Mouse (Mus musculus) retina, adult 2 months (tissue): ENCODE results near the gene Gemin6.
A peak's percentile ranks its signal among the peaks of the same experiment; 100 is the strongest.
"Not testable (repeated sequence)": the region's sequence is repeated elsewhere in the genome, so short reads cannot be mapped to it uniquely, and the experiment has no call there.

Experiments
- DNase-seq: peaks from one replicate; pipeline ENCODE4 v3.0.0-alpha.2; 2012; ENCODE audit warnings: low read depth, low spot score

Gemin6 gene

DNA sequence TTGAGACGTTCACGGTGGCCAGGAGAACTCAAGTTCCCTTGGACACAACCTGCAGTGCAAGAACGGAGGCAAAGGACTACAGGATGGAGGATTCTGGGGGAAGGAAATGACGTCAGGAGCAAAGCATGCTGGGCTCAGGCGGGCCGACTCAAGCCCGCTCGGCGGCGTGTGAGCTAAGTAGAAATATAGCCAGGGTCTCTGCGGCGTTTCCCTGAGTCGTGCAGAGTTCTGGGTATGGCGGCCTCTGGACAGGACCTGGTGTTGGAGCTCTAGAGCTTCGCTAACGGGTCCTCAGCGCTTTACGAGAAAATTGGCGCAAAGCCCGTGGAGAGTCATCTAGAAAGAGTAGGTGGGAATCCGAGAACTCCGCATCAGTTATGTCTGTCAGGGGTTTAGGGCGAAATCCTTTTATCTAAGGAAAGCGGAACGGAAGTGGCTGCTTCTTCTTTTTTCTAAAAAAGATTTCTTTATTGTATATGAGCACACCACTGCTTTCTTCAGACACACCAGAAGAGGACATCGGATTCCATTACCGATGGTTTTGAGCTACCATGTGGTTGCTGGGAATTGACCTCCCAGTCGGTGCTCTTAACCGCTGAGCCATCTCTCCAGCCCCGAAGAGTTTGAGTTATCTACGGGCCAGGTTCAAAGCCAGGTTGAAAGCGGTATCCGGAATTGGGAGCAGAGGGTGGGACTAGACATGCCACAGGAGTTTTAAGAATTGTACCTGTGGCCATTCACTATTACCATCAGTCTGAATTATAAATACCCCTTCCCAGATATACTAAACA is at the start of gene Gemin6:
Gene Gemin6, plus strand, starts transcription at position 116 of the 791 bp plus-strand sequence.
- DNase-seq = peak; percentile 76

DNA sequence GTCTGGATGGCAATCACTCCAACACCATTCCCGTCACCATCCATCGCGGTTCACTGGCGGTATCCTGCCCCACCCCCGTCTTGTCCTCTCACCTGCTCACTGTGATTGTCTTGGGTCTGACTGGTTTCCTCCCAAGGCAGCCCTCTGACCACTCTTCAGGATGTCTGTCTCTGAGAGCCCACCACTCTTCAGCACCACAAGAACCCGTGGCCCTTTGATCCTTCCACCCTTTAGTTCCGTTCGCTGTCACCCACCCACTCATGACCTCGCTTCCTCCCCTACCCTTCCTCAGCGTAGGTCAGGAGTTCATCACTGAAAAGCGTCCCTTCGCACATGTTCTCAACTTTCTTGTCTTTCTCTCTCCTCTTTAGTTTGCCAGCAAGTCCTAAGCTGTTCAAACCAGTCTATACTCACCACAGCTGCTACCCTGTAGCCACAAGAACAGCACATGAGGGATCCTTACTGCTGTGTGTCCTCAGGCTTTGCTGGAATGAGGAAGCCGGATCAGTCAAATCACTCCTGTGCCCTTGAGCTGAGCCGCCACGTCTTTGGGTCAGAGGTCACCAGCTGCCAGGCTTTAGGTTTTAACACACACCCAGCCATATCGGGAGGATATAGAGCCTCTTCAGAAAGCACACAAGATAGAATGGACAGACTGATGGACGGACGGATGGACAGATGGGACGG is 49.4 kb upstream of the Gemin6 start:
- DNase-seq = no peak

DNA sequence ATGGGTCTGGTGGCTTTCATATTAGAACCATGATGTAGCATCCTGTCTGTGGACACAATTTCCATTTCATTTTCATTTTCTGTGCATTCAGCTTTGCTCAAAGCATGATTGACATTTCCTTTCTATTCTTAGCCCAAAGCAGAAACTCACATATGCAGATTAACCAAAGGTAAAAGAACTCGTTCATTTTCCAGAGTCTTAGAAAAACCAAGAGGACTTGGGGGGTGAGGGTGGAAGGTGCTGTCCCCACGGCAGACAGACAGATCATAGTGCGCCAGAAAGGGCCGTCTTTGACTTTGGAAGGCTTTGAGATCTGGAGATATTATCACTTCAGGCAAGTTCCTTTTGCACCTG is 48.9 kb upstream of the Gemin6 start:
- no peak for DNase-seq

DNA sequence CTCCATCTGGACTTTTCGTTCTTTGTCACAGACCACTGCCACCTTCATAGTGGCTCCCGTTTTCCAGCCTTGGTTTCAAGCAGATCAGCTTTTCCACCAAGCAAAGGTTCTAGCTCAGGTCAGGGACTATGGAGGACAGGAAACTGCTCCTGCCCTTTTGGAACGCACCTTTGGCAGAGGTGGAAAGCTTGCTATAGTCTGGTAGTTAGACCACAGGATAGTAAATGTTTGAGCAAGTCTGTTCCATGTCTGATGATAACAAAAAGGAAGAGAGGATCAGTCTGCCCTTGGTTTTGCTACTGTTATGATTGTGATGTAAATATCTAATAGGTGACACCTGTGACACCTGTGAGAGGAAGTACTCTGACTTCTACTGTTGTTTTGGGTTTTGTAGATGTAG is 48.3 kb upstream of the Gemin6 start:
- no peak for DNase-seq

DNA sequence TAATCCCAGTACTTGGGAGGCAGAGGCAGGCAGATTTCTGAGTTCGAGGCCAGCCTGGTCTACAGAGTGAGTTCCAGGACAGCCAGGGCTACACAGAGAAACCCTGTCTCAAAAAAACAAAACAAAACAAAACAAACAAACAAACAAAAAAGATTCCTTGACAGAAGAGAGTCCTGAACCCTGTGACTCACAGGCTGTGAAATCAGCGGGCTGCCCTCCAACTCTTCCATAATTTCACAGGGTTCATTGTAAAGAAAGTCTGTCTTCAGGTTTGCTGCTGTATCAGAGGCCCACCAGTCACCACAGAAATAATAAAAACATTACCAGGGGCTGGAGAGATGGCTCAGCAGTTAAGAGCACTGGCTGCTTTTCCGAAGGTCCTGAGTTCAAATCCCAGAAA is 45.4 kb upstream of the Gemin6 start:
- DNase-seq = not testable (repeated sequence)

DNA sequence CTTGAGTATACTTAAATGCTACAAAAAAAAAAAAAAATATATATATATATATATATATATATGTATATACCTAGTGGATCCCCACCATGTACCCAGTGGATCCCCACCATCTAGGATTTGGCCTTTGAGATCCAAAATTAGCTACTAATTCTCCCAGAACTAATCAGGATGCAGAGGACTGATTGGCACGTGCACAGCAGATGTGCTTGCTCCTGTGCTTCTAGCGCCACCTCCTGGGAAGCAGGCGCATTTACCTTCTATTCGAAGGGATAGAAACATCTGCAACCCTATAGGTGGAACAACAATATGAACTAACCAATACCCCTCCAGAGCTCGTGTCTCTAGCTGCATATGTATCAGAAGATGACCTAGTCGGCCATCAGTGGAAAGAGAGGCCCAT is 44.3 kb upstream of the Gemin6 start:
- DNase-seq = peak; percentile 58

DNA sequence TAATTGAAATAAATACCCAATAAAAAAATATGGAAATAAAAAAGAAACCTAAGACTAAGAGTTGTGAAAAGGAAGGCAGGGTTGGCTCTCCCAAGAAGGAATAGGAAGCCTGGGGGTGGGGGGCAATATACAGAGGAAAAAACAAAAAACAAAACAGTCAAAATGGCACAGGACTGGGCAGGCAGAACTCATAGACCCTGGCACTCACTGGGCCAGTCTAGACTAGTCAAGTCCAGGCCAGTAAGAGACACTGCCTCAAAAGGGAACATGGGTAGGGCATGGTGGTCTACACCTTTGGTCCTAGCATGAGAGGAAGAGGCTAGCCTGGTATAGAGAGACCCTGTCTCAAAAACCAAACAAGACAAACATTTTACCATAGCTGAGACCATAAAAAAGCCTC is 43.8 kb upstream of the Gemin6 start:
- DNase-seq = no peak

DNA sequence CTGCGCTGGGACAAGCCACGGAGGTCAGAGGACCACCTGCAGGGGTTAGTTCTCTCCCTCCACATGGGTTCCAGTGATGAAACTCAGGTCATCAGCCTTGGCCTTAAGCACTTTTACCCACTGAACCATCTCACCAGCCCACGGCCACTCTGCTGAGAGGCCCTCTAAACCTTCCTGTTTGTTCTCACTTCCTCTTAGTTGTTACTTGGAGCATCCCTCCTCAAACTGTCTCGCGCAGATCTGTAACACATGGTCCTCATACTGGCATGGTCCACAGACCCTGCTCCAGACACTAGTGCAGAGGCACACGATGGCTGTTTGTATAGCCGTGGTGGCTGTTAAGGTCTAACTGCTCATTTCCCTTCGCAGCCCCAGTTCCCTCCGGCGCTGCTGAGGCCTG is 40.6 kb upstream of the Gemin6 start:
- DNase-seq = no peak

DNA sequence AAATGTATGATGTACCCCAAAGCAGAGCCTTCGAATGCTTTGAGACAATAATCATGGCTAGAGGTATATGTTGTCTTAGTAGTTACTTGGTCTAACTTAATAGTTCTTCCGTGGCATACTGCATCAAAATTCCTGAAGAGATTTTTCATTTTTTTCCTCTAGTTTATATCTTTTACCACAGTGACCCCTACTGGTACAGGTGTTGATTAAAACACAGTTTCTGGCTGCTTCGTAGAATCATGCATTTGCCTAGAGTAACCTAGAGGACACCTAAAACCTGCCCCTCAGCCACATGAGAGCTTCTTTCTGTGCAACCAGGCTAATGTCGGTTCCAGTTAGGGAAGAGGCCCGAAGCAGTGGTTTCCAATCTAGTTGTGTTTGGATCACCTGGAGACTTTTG is 31.2 kb upstream of the Gemin6 start:
- DNase-seq = no peak

DNA sequence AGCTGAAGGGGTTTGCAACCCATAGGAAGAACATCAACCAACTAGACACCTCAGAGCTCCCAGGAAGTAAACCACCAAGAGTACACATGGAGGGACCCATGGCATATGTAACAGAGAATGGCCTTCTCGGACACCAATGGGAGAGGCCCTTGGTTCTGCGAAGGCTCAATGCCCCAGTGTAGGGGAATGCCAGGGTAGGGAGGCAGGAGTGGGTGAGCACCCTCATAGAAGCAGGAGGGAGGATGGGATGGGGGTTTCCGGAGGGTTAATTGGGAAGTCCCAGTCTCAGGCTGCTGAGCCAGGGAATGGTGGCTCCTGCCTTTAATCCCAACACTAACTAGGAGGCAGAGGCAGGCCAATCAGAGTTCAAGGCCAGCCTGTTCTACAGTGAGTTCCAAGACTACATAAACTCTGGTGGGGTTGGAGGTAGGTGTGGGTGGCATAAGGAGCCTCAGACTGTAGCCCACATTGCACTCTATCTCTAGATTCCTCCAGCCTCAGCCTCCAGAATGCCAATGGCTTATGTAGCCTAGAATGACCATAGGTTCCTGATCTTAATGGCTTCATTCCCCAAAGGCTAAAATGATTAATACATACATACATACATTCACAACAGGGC is 25.0 kb upstream of the Gemin6 start:
- no peak for DNase-seq

DNA sequence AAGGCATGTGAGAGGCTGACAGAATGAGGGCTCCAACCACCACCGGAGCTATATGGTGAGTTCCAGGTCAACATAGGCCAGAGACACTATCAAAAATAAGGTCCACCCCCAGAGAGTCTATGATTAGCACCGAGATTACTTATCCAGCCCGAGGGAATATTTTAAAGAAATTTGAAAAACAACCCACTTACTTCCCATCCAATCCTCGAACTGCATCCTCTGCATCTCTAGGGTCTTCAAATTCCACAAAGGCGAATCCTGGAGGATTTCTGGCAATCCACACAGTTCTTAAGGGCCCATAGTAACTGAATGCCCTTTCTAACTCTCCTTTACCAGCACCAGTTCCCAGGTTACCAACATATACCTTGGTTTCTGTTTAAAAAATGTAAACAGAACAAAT is 18.6 kb upstream of the Gemin6 start:
- DNase-seq = no peak

DNA sequence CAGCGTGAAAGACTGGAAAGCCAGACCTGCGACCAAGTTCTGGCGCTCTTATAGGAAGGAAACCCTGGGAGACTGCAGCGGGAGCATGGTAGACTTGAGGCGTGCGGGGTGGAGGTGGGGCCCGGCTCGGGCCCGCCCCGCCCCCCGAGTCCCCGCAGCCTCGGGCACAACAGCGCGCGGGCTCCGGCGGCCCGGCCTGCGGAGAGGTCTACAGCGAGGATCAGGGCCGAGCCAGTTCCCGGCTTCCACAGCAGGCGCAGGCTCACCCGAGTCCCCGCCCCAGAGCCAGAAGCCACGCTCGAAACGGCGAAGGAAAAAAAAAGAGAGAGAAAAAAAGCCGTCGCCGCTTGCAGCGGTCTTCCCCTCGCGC is 18.0 kb upstream of the Gemin6 start:
- DNase-seq = no peak

DNA sequence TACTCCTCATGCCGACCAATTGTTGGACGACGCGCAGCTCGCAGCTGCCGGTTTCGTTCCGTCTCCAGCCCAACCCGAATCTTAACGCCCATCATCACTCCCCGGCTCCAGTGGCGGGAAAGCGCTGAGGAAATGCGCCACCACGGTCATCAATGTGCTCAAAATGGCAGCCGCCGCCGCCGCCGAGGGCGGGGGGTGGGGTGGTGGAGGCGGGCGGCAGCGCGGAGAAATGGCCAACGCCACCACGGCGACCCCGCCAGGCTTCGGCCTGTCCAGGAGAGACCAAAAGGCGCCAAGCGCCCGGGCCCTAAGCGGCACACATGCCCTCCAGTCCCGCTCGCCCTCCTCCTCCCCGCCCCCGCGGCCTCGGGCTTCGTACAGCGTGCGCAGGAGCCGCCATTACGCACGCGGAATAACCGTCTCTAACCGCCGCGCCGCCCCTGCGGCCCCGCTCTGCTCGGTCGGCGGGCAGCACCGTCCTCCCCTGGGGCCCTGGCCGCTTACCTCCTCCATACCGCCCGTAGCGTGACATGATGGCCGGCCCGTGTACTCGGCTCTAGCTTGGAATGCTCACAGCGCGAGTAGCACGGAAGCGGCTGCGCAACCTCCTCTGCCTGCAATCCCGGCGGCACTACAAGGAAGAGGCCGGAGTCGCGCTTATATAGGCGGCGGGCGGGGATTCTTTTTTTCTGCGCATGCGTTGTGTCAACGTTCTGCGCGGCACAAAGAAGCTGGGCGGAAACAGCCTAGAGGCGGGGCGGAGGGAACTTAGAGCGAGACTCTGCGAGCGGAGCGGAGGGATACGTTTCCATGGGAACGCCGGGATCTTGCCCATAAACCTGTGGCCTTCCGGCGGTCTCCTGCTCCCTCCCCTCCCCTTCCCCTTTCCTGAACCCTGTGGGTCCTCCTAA is 17.3 kb upstream of the Gemin6 start, which contains the start of the genes Srsf7 and Ttc39d:
Gene Srsf7, minus strand, starts transcription at position 637 of the 911 bp plus-strand sequence.
Gene Ttc39d, plus strand, starts transcription at position 790 of the 911 bp plus-strand sequence.
- DNase-seq = peak; percentile 97

DNA sequence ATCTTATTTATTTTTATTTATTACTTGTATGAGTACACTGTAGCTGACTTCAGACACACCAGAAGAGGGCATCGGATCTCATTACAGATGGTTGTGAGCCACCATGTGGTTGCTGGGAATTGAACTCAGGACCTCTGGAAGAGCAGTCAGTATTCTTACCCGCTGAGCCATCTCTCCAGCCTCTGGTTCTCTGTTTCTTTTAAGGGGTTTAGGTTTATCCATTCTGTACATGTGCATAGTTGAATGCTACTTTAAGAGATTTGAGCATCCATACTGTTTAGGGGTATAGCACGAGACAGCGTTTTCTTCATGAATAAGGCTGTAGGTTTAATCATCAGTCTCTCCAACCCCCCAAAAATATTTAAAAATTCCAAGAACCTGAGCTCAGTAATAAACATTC is 10.2 kb upstream of the Gemin6 start:
- not testable (repeated sequence) for DNase-seq

DNA sequence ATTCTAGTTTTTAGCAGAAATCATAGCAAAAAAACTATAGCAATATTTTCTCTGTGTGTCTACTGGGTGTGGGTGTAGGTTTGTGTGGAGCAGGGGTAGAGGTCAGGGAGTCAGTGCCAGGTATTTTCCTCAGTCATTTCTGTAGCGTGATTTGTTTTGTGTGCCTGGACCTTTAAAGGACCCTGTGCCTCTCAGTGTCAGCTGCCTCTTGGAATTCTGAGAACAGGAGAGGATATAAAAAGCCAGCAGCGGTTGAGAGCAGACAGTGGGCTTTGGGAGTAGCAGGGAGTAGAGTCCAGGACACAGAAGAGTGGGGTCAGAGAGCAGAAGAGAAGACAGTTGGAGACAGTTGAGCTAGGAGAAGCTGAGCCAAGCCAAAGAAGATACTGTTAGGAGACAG is 4.1 kb upstream of the Gemin6 start:
- DNase-seq = no peak

DNA sequence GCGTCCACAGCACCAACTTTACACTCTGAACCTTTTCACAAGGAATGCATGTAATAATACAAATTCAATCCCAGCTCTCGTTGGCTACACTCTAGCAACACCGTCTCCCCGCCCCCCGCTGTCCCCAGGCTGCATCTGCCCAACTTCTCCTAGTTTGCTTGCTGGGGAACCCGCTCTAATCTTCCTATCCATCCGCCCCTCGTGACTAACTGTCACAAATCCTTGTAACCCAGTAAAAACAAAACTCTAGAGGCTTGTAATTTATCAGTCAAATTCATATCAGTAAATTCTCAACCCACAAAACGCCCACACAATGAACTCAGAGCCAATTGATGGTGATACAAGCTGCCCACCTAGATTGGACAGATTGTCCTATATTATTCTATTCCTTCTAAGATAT is 3.0 kb upstream of the Gemin6 start:
- DNase-seq = no peak

DNA sequence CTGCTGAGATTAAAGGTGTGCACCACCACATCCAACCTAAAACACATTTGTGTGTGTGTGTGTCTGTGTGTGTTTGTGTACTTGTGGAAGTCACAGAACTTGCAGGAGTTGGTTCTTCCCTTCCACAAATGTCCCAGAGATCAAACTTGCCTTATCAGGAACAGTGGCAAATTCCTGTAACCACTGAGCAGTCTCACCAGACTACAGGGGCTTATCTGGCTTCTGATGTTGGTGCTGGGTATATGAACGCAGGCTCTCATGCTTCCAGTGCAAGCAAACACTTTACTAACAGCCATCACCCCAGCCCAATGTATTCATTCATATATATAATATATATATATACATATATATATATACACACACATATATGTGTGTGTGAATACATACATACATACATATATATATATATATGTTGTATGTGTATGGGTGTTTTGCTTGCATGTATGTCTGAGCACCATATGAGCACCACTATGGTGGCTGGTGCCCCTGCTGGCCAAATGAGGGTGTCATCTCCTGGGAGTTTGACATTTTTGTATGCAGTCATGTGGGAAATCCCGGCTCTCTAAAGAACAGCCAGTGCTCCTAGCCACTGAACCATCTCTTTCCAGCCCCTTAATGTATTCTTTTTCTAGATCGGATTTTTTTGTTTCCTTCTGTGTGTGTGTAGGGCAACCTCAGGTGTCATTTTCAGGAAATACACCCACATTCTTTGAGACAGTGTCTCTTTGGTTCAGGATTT is 2.2 kb upstream of the Gemin6 start:
- DNase-seq = no peak

DNA sequence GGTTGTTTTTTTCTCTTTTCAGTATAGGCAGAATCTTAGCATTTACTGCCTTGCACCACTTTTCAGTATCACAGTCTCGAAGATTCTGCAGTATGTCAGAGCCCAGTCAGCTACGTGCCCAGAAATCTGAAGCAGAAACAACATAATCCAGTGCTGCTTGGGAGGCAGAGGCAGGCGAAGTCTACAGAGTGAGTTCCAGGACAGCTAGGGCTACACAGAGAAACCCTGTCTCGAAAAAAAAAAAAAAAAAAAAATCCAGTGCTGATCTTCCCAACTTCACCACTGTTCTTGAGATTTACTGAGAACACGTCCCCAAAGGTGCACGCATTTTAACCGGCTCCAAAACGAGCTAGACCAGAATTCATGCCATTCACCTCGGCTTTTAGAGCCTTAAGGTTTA is 412 bp upstream of the Gemin6 start:
- DNase-seq = no peak

DNA sequence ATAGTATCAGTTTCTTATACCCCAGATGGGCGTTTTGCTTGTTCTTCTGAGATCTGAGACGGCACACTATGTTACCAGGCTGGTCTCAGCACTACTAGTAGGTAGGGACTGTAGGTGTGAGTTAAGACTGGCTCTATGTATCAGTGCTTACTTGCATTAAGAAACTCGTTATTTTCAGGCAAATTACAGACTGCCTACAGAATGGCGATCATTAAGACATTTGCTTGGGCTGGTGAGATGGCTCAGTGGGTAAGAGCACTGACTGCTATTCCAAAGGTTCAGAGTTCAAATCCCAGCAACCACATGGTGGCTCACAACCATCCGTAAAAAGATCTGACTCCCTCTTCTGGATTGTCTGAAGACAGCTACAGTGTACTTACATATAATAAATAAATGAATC is 901 bp downstream of the Gemin6 start:
- not testable (repeated sequence) for DNase-seq

DNA sequence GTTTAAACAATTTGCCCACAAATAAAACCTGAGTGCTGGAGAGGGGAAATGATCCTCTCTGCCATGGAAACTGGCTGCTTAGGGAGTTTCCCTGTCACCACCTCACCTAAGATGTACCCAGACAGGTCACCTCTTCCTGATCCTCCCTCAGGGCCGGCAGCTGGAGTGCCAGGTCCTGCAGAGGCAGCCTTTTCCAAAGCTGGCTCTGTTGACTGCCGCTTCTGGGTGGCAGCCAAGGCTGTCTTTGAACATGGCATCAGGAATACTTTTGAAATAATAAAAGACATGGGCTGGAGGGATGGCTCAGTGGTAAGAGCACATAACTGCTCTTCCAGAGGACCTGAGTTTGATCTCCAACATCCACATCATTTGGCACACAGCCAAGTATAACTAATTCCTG is 5.2 kb downstream of the Gemin6 start:
- DNase-seq = no peak

DNA sequence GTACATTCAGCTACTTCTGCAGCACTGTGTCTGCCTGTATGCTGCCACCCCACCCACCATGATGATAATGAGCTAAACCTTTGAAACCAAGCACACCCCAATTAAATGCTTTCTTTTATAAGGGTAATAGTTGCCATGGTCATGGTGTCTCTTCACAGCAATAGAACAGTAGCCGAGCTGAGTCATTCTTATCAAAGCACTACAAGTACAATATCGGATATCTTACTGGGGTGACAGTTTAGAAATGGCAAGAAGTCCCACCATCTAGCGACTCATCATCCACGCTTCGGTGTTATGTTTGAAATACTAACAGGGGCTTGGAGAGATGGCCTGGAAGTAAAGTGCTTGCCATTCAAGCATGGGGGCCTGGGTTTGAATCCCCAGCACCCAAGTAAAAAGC is 9.6 kb downstream of the Gemin6 start:
- DNase-seq = no peak
